Mouse (Mus musculus) cerebellum, adult 11-12 months (tissue): ENCODE data around the gene Coq8b.
"Not testable (repeated sequence)": the region's sequence is repeated elsewhere in the genome, so short reads cannot be mapped to it uniquely, and the experiment has no call there.

Source experiments
- DNase-seq: peaks from one replicate; pipeline ENCODE4 v3.0.0; 2022

Coq8b gene

DNA sequence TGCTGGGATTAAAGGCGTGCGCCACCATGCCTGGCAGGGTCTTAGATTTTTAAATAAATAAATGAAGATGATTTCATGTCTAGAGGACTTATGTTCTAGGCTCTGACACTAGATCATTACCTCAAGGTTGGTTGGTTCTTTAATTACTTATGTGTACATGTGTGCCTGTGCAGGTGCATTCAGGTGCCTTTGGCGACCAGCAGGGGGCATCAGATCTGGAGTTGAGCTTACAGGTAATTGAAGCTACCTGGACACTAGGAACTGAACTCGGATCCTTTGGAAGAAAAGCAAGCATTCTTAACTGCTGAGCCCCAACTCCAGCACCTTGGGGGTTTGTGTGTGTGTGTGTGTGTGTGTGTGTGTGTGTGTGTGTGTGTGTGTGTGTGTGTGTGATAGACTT lies 2.0 kb upstream of the Coq8b start:
- DNase-seq, result no peak

DNA sequence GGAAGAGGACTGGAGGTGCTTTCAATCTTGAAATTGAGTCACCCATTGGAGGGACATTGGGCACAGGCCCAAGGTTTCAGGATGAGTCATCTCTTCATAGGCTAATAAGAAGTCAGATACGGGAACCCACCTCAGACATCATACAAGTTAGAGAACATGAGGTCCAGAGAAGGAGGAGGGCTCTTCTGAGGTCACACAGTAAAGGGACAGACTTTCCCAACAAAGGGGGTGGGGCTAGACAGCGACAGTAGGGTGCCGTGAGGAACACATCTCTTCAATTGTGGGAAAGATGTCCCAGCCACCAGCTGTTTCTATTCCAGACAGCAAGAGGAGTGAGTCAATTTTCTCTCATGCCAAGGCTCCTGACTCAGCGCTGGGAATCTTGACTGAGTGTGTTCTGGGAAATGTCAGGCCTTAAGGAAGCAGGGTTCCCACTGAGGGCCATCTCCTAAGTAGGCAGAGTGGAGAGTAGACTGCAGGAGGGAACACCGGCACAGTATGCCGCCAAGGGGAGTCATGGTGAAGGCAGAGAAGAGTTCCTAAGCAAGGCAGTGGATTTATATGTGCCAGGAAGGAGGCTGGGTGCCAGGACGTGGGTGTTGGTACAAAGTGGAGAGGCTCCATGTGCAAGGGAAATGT lies 1.0 kb upstream of the Coq8b start:
- DNase-seq, result peak; percentile 57

DNA sequence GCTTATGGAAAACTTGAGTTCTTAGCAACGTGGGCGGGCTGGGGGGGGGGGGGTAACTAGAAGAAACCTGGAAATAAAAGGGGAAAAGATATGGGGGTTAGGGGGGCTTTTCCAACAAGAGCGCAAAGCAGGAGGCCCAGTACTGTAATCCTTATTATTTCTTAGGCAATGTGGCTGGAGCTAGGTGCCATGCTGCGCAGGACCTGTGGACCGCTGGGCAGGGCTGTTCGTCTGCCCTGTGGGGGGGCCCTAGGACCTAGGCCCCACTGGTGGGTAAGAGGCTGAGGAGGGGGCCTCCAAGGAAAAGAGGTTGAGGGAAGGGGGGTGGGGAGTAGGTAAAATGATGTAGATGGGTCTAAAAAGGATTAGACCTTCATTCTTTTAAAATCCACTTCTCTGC lies 477 bp downstream of the Coq8b start:
- peak; percentile 52 for DNase-seq

DNA sequence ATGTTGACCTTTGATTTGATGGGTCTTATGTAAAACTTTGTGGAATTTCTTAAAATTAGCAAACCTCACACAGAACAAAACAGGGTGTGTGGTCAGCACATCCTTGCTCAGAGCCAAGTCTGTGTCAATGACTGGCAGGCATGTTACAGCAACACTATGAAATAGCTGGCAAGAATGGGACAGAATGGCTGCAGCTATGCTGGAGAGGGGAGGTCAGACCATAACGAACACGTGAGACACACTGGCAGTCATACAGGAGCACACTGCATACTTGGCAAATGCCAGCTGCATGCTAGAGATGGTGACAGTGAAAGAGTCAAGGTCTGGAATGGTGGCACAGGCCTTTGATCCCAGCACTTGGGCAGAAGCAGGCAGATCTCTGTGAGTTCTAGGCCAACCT lies 2.9 kb downstream of the Coq8b start:
- no peak for DNase-seq

DNA sequence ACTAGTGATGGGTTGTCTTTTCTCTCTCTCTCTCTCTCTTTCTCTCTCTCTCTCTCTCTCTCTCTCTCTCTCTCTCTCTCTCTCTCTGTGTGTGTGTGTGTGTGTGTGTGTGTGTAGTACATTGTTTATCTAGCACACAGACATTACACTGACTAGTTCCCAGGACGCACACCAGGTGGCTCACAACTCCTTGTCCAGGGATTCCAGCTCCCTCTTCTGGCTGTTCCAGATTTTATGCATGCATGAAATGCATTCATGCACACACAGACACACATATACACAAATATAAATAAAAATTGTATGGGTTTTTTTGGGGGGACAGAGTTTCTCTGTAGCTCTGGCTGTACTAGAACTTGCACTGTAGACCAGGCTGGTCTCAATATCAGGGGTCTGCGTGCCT lies 4.7 kb downstream of the Coq8b start:
- no peak for DNase-seq

DNA sequence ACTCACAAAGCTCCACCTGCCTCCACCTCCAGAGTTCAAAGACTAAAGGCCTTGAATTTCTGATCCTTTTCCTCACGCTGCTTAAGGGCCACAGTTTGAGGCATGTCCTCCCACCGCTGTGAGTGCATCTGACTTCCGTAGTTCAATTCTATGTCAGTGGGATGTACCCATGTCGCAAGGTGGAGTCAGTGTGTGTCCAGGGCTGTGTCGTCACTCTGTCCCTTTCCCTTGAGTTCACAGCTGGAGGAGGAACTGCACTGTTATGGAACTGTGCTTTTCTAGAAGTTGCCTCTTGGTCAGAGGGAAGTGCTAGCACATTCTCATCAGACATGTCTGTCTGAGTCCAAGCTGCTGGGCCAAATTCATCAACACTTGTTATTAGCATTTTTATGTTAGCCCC lies 5.7 kb downstream of the Coq8b start:
- DNase-seq, result no peak

DNA sequence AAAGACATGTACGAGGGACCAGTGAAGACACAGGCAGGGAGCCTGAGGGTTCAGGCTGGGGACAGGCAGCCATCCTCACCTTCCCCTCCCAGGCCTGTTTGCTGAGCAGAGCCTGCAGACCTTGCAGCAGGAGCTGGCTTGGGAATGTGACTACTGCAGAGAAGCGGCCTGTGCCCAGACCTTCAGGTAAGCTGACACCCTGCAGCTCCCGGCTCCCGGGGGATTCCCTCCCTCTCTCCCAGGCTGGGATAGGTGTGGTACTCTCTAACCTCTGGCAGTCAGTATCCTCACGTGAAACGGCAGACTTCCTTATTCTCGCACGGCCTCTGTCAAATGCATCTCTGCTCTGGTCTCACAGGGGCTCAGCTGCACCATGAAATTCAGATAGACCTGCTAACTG lies 10.4 kb downstream of the Coq8b start:
- no peak for DNase-seq

DNA sequence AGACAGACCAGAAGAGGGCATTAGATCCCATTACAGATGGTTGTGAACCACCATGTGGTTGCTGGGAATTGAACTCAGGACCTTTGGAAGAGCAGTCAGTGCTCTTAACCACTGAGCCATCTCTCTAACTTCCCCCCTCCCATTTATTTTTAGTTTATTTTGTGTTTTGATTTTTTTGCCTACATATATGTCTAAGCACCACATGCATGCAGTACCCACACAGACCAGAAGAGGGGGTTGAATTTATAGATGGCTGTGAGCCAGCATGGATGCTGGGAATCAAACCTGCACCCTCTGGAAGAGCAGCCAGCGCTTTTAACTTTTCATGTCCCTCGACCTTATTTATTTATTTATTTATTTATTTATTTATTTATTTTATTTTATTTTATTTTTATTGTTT lies 11.3 kb downstream of the Coq8b start:
- DNase-seq, result not testable (repeated sequence)

DNA sequence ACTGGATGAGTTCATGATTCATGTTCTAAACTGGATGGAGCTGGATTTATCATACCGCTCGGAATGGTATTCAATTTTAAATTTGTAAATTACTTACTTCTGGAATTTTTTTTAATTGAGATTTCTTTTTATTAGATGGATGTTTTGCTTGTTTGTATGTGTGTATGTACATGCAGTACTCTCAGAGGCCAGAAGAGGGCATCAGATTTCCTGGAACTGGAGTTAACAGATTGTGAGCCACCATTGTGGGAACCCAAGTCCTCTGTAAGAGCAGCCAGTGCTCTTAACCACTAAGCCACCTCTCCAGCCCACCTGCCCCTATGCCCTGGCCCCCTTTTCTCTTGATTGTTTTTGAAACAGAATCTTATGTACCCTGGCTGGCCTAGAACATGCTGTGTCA lies 16.3 kb downstream of the Coq8b start:
- DNase-seq, result no peak

DNA sequence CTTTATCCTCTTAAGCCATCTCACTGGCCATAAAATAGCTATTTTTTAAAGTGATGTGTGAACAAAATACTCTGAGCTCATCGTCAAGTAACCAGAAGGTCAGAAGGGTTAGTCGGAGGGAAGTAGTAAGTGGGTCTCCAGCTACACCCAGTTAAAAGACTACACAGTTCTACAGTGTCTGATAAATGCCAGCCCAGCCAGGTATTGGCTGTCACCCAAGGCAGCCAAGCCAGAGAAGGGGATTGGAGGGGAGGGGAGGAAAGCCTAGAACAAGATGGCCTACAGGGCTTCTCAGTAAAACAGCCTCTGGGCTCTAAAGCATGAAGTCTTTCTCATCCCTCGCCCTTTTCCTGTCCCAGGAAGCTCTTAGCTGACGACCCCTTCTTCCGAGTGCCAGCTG lies 17.1 kb downstream of the Coq8b start:
- no peak for DNase-seq

DNA sequence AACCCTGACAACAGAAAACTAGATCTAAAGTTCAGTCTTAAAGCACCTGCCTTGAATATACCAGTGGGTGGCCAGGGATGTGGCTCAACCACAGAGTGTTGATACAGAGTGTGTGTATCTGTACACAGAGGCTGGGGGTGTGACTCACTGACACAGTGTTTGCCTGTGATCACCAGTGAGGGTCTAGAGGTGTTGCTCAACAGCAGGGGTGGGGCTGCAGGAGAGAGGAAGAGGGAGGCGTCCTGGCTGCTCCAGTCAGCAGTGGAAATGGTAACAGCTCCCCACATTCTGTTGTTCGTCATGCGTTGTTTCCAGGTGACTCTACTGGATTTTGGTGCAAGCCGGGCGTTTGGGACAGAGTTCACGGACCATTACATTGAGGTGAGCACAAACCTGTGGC lies 19.1 kb downstream of the Coq8b start:
- no peak for DNase-seq

DNA sequence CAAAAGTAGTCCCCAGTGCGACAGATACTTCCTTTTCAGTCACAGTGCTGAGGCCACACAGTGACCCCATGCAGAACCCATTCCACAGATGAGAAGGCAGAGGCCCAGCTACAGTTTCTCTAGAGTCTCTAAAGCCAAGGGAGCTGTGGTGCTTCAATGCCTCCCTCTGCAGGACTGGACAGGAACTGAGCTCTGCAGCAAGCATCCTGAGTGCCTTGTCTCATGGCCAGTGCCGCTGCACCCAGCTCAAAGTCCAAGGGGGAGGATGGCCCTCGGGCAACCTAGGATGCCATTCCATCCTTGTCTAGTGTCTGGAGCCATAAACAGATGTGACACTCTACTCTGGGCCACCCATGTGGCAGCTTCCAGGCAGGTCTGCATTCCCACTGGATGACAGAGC lies 22.9 kb downstream of the Coq8b start:
- peak; percentile 54 for DNase-seq

DNA sequence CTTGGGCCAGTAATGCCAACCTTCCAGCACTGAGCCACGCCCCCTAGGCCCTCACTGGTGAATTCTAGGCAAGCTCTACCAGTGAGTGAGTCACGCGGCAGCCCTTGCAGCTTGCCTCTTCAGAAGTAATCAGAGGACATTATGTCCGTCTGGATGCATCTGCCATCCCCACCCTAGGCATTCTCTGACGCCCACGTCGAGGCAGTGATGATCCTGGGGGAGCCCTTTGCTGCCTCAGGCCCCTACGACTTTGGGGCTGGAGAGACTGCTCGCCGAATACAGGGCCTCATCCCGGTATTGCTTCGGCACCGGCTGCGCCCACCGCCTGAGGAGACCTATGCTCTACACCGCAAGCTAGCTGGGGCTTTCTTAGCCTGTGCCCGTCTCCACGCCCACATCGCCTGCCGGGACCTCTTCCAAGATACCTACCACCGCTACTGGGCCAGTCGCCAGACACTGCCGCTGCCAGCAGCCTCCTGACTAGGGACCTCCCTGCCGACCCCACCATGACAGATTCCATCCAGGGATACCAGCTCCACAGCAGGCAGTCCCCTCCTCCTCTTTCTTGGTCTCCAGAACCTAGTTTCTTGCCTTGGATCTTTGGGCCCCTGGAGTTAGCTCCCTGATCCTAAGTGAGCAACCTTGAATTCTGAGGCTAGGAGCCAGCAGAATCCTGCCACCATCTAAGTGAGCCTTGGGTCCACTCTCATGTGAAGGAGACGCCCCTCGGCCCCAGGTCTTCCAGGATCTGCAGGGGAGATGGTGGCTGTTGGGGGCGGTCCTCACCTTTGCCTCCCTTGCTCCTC lies 24.4 kb downstream of the Coq8b start:
- DNase-seq, result peak; percentile 85

DNA sequence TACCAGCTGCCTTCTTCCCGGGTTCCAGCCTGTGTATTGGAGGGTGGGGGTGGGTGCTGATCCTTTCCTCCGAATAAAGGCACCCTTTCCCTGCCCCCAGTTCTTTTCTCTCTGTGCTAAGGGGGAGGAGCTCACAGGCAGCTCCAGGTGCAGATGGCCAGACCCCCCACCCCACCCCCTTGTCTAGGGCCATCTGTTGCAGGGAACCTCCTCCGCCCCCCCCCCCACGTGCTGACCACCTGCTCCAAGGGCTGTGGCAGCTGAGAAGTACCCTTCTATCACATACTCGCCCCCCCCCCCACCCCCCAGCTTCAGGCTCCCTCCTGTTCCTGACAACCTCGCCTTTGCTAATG lies 25.0 kb downstream of the Coq8b start:
- DNase-seq, result no peak

DNA sequence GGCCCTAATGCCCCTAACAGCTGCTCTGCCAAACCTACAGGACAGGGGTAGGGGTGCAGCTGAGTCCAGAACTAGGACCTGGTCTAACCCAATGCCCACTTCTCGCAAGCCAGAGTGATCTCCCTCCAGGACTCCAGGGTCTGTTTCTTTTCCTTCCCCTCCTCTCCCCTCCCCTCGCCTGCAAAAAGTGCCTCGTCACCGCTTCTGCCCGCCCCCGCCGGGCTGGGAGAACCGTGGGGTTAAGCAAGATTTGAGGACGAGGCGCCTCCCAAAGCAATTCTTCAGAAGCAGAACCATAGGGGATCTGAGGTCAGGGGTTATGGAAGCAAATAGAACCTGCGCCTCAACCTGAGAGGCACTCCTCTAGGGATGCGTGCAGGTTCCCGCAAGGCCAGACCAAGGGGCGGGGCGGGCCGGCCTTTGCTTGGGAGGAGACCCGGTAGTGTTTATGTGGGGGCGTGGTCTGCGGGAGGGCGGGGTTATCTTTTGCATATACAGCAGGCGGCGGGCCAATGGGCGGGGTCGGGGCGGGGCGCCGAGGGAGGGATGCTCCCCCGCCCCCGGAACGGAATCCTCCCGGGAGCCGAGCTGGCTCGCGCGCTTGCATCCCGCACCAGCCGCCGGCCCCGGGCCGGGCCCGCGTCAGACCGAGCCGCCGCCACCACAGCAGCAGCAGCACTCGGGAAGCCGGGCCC lies 25.5 kb downstream of the Coq8b start, which contains the start of gene Numbl:
Gene Numbl, plus strand, starts transcription at position 229 of the 695 bp plus-strand sequence.
- DNase-seq, result peak; percentile 95

DNA sequence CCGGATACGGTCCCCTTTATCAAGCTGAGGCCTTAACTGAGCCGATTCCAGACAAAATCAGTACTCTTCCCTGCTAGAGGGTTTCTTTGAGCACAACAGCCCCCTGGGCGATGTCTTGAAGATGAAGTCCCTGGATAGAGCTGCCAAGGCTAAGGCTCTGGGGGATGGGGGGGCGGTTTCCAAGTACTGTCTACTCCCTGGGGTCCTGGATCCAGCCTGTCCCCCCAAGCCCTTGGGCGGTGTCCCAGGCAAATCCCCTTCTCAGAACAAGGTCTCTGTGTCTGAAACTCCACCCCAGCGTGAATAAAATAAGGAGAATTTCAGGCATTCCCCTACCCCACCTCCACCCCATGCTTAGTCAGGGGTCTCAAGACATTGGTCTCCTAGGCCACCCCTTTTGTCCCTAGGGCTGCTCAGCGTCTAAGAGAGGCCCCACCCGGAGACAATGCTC lies 26.5 kb downstream of the Coq8b start:
- peak; percentile 75 for DNase-seq

DNA sequence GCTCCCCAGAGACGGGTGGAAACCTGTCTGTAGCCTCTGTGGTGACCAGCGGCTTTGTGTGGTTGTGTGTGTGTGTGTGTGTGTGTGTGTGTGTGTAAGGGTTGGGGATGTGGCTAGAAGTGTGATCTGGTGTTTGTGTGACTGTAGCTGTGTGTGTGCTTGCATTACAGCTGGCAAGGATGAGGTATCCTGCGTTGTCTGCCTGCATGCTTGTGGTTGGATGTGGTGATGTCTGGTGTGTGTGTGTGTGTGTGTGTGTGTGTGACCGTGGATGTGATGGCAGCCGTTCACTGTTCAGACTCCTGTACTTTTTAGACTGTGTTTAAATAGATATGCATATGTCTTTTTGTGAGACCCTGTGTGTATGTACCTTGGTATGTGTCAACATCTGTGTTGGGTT lies 26.9 kb downstream of the Coq8b start:
- no peak for DNase-seq

DNA sequence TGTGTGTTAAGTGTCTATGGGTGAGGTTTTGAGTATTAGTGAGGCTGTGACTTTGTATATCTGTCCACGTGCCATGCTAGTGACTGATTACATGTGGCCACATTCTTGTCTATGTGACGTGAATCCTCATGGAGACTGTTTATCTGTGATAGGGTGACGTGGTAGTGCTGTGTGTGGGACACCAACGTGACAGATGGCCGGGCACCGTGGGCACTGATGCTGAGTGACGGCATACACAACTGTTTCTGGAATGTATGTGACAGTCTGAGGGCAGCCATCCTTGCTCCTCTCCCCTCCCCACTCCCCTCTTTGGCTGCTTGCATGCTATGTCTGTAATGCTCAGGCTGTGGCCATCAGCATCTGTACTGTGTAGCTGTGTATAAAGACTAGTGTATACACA lies 28.0 kb downstream of the Coq8b start:
- peak; percentile 50 for DNase-seq

DNA sequence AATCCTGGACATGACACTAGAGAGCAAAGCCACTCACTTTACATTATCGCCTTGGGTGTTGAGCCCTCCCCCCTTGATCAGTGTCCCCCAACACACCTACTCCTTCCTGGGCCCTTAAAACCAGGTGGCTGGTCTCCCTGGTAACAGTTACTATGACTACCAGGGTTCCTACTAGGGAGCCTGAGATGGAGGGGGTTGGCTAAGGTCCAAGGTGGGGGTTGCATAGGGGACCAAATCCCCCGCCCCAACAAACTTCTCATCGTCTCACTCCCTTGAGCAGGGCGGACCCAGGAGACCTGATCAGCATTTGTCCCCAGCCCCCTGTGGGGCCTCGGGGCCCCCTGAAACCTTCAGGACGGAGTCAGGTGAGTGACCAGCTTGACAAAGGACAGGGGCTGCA lies 29.1 kb downstream of the Coq8b start:
- peak; percentile 48 for DNase-seq

DNA sequence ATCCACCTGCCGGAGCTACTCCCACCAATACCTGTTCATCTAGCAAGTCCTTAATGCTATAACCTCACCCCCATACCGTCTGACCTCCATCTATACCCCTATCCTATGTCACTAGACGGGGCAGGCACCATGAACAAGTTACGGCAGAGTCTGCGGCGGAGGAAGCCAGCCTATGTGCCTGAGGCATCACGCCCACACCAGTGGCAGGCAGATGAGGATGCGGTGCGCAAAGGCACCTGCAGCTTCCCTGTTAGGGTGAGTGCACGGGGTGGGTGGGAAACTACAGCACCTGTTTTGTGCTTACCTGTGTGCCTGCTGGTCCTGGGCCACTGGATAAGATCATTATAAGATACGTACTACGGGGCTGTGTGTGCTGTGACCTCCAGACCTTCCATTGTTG lies 31.9 kb downstream of the Coq8b start:
- DNase-seq, result no peak

DNA sequence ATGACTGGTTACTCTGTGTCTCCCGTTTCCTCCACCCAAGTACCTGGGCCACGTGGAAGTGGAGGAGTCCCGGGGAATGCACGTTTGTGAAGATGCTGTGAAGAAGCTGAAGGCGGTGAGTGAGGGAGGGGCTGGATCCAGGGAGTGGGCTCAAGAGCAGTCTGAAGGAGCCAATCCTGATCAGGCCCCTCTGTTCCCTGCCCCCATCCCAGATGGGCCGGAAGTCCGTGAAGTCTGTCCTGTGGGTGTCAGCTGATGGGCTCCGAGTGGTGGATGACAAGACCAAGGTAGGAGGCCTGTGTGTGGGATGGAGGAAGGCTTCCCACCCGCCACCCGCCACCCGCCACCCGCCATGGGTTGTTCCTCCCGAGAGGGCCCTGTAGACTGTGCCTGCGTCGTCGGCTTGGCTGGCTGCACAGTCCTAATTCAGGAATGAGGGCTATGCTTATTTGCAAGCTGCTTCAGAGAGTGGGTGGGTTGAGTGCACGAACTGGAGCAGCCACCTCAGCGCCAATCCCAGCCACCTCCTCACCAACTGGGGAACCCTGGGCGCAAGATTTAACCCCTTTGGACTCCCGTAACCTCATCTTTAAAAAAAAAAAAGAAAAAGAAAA lies 33.8 kb downstream of the Coq8b start:
- DNase-seq, result no peak

DNA sequence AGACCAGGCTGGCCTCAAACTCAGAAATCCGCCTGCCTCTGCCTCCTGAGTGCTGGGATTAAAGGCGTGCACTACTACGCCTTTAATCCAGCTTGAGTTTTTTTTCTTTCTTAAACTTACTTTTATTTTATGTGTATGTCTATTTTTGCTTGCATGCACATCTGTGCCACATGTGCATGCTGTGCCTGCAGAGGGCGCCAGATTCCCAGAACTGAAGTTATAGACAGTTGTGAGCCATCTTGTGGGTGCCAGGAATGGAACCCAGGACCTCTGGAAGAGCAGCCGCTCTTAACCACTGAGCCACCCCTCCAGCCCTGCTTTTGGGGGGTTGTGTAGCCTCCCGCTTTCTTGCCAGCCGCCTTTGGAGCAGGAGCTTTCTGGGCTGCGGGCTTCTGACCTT lies 38.6 kb downstream of the Coq8b start:
- no peak for DNase-seq

DNA sequence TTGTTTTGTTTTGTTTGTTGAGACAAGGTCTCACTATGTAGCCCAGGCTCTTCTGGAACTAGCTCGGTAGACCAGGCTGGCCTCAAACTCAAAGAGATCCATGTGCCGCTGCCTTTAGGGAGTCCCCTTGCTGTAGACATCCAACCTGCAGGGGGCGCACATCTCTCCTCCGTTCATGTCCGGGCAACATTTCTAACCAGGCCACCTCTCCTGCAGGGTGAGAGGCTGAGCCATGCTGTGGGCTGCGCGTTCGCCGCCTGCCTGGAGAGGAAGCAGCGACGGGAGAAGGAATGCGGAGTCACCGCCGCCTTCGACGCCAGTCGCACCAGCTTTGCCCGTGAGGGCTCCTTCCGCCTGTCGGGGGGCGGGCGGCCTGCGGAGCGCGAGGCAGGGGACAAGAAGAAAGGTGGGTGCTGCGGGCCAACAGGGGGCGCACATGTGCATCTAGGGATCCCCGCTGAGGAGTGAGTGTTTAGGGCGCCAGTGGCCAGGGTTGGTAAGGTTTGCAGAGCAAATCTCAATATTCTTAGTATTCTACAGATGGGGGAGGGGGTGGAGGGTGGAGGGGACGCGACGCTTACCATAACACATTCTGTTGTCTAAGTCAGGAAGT lies 41.0 kb downstream of the Coq8b start:
- DNase-seq, result no peak
